Mouse (Mus musculus) spleen, postnatal 14 days (tissue): Measurements from ENCODE around the gene D6Wsu163e.

Experiments used
- DNase-seq, 2 experiments: peaks; one replicate each; pipeline ENCODE4 v3.0.0; 2021 to 2022; ENCODE audit warnings: low spot score in 2 of 2

The D6Wsu163e gene

DNA sequence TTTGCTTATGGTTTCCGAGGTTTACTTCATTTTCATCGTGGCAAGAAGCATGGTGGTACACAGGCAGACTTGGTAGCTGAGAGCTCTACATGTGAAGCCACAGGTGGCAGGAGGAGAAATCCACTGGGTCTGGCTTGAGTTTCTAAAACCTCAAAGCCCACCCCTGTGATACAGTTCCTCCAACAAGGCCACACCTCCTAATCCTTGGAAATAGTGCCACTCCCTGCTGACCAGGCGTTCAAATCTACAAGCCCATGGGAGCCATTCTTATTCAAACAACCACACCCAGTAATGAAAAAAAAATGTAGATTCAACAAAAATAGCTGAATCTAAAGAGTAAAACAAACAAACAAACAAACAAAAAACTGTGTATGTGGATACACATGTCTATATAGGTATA lies 65.9 kb downstream of the D6Wsu163e start:
- DNase-seq = no peak

DNA sequence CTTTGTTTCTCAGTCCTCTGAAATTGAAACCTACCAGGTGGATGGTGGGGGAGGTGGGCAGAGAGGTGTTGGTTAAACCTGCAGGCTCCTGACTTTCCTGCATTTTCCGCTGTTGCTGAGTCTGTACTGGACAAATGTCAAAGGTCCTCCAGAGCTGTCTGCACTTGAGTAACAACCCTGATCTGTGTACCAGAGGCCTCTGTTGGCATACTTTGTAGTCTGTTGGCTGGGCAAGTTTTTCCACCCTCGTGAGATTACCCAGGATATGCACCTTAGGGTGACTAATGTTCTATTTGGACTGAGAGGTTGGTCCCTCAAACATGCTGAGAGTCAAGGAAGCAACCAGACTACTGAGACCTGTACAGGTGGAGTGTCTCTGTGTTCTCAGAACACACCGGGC lies 66.8 kb downstream of the D6Wsu163e start:
- no peak for DNase-seq

DNA sequence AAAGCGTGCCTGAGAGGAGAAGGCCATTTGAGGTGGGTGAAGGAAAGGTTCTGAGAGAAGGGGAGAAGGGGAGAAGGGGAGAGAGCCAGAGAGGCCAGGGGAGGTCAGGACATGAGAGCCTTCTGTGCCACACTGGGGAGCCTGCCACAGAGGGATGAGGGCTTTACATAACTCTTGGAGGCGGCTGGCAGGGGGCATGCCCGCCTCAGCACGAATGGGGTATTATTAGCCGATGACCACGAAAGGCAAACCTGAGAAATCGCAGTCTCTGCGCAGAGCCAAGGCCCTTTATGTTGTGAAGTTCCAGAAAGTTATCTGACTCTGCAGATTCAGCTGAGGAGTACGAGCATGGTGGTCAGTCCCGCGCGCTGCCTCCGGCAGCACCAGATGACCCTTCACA lies 70.3 kb downstream of the D6Wsu163e start:
- no peak for DNase-seq

DNA sequence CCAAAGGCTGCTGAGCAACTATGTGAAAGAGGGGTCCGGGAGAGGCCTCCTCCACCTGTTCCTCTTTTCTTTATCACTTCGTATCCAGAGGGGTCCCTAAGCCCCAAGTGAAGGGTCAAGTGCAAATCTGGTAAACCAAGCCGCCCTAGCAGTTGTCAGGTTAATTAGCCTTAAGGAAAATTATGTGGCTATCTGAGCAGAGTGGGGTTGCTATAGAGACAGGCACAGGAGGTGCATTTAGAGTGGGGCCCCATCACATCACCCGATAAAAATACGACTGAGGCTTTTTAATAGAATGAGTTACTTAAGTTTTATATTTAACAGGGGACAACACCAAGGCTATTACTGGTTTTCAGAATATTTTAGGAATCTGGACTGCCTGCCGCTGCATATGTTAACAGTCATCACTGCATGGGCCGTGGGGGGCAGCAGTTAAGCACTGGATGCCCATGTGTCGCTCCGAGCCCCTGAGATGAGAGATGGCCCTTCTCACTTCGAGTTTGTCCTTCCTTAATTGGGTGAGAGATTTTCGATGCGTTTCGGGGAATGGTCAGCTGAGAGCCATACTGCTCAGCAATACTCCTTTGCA lies 72.3 kb downstream of the D6Wsu163e start:
- DNase-seq = no peak

DNA sequence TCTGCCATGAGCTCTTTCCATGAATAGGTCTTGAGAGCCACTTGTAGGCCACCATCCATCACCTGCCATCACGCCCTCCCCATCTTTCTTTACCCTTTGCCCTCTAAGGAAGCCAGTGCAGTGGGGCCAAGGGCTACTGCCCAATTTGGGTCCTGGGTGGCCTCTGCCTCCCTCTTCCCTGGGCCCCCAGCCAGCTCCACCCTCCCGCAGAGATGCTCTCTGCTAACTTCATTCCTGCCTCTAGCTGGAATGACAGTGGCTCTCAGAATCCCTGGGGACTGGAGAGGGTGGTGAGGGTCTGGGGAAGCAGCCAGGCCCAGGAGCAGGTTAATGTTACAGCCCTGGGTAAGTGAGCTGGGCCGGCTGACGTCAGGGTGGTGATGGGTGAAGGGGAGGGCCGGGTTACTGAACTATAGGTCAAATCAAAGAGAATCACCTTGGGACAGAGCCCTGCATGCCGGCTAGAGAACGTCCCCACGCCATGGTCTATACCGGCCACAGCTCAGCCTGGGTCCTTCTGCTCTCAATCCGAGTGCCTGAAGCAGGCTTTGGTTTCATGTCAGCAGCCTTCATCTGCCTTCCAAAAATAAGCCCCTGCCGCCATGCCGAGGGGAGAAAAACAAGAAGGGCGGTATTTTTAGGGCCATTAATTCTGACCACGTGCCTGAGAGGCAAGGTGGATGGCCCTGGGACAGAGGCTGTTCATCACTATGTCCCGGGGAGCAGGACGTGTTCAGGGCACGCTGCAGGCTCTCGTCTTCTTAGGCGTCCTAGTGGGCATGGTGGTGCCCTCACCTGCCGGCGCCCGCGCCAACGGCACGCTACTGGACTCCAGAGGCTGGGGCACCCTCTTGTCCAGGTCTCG lies 75.4 kb downstream of the D6Wsu163e start, which contains the start of gene Fgf6:
Gene Fgf6, plus strand, starts transcription at position 681 of the 865 bp plus-strand sequence.
- no peak for DNase-seq

DNA sequence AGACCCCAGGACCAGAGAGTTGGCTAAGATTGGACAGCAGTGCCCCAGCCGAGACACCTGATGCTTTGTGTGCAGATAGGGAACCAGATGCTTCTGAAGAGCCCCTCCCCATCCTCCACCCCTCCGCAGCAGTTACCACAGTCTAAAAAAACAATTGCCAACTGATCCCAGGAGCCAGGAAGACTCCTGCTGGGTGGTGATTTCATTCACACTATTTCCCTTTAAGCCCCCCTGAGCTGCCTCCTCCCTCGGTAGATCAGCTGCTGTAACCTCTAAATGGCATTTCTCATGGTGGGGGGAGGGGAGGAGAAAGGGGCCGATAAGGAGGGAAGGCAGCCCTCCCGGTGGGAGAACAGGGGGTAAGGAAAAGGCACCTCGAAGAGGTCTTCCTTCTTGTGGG lies 79.5 kb downstream of the D6Wsu163e start:
- no peak for DNase-seq

DNA sequence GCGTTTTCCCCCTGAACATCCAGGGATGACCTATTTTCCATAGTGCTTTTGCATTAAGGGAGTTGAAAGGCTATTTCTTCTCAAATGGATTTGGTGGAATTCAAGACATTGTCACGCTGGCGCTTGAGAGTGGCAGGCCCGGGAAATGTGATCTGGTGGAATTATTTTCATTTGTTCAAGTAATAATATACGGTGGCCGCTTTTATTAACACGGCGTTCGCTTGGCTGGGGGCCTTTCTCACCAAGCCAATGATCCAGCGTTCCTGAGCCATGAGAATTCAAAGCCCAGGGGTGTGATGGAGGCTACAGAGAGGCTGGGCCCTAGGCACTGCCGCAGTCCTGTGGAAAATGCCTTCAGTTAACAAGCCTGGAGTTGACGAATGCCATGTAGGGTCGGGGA lies 80.7 kb downstream of the D6Wsu163e start:
- DNase-seq = no peak

DNA sequence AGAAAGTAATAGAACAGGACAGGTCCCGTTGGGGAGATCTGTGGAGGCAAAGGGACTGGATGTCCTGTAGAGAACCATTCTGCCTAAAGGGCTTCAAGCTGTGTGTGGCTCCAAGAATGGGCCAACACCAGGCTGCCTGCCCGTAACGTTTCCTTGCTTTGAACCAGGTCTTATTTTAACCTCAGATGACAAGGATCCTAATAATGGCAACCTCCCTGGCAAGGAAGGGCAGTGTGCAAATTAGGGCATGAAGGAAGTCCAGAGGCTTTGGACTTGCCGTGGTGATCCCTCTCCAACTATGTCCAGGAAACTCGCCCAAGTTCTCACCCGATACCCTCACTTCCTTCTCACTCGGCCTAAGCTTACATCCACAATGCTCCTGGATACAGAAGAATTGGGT lies 85.1 kb downstream of the D6Wsu163e start:
- no peak for DNase-seq
